Mouse (Mus musculus): ENCODE measurements around the gene Zbtb22. TPM values are rescaled to one million over a fixed set of nuclear protein-coding genes. Genes with fewer than 3 reads are reported as not detected.
"Not testable (repeated sequence)": the region's sequence is repeated elsewhere in the genome, so short reads cannot be mapped to it uniquely, and the experiment has no call there.

Zbtb22 gene
- 1 to 10 TPM; 3.7 to 6.8 (median 4.8) TPM for polyA plus RNA-seq (2017; shearing (Covaris generic))

DNA sequence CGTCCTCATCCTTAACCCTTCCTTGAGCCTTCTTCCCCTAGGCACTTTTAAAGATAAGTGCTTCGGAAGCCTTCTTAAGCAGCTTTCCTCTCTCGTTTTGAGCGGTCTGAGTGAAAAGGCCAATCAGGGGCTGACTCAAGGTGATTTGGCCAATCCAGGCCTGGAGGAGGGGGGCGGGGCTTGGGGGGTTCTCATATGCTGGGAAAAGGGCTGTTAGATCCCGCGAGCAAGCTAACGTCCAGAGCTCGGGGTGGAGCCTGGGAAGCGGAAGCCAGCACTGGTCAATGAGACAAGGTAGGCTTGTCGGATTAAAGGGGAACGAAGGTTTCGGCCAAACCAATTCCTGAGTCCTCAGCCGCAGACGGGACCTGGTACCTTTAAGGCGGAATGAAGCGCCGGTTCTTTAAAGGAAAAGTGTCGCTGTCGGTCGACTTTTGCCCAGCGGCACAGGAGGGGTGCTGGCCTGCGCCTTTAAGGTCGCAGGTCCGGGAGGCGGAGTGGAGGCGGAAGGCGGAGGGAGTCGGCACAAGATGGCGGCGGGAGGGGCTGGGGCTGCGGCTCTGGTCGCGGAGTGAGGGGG lies at the start of gene Zbtb22, which contains the start of gene Tapbp:
Gene Zbtb22, plus strand, starts transcription at position 234 of the 580 bp plus-strand sequence.
Gene Tapbp, plus strand, starts transcription at position 229 of the 580 bp plus-strand sequence.
- peak; percentile 70 for ATAC-seq

DNA sequence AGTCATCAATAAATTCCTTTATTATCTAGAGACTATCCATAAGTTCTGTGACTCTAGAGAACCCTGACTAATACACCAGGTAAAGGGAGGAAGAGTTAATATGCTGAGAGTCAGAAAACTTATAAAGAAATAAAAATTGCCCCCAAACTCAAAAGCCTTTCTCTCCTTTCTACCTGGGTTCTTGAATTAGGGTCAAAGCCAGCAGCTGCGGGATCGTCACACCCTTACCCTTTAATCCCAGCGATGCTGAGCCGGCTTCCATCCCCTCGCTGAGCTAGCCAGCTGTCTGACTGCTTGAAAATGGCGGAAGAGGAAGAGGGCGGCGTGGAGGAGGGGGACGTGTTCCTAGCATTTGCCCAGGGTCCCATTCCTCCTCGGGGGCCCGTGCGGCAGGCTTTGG lies 42.2 kb upstream of the Zbtb22 start, which contains the start of gene Gm7029:
Gene Gm7029, plus strand, starts transcription at position 301 of the 400 bp plus-strand sequence.
- not testable (repeated sequence) for ATAC-seq

DNA sequence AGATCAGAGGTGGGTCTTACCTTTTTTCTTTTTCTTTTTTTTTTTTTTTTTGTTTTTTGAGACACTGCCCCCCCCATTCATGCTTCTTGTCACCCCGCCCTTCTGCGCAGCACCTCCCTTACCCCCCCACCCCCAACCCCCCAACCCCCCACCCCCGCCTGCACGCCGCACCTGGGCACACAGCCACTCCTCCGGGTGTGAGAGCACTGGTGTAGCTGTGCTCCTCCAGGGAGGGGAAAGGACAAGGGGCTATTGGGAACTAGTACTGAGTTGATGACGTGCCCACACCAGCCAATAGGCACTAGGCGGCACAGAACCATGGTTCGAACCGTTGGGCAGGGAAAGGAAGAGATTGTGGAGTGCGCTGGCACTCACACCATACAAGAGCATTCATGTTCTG lies 41.3 kb upstream of the Zbtb22 start:
- no peak for ATAC-seq

- not testable (repeated sequence) for ATAC-seq
Observed at GRCm38 (mm10) chr17:33875797-33876196, 39.9 kb upstream of the Zbtb22 start.

DNA sequence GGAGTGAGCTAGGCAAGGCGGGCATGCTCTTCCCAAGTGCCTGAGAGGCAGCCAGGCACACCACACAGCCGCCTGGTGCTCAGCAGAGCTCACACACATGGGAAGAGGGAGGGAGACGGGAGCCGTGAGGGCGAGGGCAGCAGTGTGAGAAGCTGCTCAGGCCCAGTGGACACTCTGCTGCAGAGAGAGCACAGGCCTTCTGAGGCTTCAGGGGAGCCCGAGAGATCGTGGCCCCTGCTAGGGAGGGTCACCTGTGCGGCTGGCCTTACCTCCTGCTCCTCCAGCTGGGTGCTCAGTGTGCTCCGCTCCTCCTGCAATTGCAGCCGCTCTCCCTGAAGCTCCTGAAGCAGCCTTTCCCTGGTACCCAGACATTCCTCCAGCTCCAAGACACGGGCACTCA lies 31.4 kb upstream of the Zbtb22 start:
- ATAC-seq: not testable (repeated sequence)

GRCm38 (mm10) chr17:33887802-33888201 lies 27.9 kb upstream of the Zbtb22 start:
- not testable (repeated sequence) for ATAC-seq

DNA sequence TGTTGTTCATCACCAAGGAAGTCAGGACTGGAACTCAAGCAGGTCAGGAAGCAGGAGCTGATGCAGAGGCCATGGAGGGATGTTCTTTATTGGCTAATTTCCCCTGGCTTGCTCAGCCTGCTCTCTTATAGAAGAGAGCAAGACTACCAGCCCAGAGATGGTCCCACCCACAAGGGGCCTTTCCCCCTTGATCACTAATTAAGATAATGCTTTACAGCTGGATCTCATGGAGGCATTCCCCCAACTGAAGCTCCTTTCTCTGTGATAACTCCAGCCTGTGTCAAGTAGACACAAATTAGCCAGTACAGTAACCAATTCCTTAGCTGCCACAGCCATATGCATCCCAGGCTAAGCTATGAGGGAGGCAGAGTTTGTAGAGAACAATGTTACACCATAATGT lies 27.5 kb upstream of the Zbtb22 start:
- not testable (repeated sequence) for ATAC-seq

- not testable (repeated sequence) for ATAC-seq
Observed at GRCm38 (mm10) chr17:33889941-33890532, 25.7 kb upstream of the Zbtb22 start.

GRCm38 (mm10) chr17:33890533-33891059 lies 25.1 kb upstream of the Zbtb22 start, which contains the start of gene Kifc1:
Kifc1 (minus strand) TSS chr17:33890661.
- ATAC-seq: peak; percentile 99

DNA sequence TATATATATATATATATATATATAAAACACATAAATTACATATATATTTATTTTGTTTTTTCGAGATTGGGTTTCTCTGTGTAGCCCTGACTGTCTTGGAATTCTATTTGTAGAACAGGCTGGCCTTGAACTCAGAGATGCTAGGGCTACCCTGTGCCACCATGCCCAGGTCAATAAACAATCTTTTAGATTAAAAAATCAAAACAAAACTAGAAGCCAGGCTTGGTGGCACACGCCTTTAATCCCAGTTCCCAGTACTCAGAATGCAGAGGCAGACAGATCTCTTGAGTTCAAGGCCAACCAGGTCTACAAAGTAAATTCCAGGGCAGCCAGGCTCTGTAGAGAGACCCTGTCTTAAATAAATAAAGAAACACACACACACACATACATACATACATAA lies 24.3 kb upstream of the Zbtb22 start:
- ATAC-seq: no peak

DNA sequence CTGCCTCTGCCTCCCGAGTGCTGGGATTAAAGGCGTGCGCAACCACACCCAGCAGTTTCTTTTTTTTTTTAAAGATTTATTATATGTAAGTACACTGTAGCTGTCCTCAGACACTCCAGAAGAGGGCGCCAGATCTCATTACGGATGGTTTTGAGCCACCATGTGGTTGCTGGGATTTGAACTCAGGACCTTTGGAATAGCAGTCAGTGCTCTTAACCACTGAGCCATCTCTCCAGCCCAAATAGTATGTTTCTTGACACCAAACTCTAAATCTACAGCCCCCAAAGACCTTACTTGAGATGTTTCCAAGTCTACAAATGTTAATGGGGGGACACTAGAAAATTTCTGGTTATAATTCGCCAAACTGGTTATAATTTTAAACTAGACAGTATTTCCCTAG lies 23.8 kb upstream of the Zbtb22 start:
- not testable (repeated sequence) for ATAC-seq

GRCm38 (mm10) chr17:33892429-33892828 lies 23.3 kb upstream of the Zbtb22 start:
- ATAC-seq: no peak

GRCm38 (mm10) chr17:33893011-33893410 lies 22.7 kb upstream of the Zbtb22 start:
- not testable (repeated sequence) for ATAC-seq

- ATAC-seq: peak; percentile 35
Observed at GRCm38 (mm10) chr17:33897114-33897794, 18.4 kb upstream of the Zbtb22 start.

DNA sequence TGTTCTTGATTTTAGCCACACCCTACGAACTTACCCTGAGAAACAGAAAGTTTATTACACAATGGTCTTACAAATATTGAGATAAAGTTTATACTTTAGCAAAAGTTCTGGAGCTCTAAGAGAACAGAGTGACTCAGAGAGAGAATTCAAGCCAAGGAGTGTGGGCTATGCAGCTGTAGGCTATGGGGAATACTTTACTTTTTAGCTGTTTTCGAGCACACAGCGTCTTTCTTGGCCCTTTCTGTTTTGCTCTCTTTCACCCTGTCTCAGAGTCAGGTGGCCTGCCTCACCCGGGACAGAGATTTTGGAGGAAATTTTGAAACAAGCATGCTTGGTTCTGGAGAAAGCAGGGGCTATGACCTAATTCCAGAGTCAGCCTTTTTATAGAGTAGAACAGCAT lies 17.5 kb upstream of the Zbtb22 start:
- ATAC-seq: not testable (repeated sequence)

DNA sequence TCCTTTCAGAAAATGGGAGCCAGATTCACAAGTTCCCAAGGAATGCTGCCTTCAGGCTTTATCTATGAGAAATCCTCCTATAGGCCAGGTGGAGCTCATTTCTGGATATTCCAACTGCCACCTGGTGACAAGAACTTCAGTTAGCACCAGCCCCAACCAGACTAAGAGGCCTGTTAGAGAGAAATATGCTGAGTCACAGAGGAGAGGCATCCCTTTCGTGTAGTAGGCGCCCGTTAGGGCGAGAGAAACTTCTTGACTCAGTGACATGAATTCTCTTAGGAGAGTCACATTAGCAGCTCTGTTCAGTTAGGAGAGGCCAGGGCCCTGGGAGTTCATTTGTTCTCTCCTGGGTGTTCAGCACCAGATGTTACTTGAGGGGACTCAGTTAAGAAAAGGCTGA lies 16.1 kb upstream of the Zbtb22 start:
- ATAC-seq: no peak

DNA sequence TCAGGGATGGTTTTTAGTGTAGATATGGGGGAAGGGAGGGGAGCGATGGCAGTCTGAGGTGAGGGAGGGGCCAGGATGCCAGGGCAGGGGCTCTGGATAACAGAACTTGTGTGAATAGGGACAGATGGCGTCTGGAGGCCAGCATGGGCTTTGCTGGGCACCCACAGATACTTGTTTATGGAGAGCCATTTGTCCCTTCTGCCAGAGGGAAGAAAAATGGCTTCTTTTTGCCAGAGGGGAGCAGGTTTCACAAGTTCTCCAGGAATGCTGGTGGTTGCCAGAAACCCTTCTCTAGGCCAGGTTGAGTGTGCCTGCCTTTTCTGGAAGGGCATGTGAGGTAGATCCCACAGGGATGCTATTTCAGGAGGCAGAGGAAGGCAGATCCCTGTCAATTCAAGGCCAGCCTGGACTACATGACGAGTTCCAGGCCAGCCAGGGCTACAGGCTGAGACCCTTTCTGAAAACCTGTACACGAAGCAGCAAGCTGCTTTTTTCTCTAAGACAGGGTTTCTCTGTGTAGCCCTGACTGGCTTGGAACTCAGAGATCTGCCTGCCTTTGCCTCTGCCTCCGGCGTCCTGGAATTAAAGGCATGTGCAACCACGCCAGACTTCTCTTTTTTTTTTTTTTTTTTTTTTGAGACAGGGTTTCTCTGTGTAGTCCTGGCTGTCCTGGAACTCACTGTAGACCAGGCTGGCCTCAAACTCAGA lies 15.3 kb upstream of the Zbtb22 start:
- ATAC-seq: no peak

DNA sequence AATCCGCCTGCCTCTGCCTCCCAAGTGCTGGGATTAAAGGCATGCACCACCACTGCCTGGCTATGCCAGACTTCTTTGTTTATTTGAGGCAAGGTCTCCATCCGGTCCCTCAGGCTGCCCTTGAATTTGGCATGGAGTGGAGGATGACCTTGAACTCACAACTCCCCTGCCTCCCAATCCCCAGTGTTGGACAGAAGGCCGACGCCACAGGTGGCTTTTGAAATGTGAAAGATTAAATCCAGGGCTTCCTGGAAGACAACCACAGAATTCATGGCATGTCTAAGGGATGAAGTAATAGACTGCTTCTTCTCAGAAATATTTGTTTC lies 14.8 kb upstream of the Zbtb22 start:
- ATAC-seq: no peak

- ATAC-seq: no peak
Observed at GRCm38 (mm10) chr17:33901653-33902052, 14.1 kb upstream of the Zbtb22 start.

GRCm38 (mm10) chr17:33902079-33902478 lies 13.6 kb upstream of the Zbtb22 start:
- ATAC-seq: no peak

DNA sequence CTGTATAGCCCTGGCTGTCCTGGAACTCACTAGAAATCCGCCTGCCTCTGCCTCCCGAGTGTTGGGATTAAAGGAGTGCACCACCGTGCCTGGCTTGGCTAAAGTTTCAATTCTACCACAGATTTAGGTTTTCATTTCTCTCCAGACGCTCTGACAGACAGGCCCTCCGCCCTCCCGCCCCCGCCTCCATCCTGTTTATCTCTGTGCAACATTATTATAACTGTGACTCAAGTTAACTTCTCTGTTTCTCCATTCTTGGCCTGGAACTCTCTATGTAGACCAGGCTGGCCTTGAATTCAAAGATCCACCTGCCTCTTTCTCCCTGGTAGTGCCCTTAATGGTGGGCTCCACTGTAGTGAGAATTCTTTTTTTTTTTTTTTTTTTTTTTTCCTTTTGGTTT lies 13.2 kb upstream of the Zbtb22 start:
- ATAC-seq: peak; percentile 56

DNA sequence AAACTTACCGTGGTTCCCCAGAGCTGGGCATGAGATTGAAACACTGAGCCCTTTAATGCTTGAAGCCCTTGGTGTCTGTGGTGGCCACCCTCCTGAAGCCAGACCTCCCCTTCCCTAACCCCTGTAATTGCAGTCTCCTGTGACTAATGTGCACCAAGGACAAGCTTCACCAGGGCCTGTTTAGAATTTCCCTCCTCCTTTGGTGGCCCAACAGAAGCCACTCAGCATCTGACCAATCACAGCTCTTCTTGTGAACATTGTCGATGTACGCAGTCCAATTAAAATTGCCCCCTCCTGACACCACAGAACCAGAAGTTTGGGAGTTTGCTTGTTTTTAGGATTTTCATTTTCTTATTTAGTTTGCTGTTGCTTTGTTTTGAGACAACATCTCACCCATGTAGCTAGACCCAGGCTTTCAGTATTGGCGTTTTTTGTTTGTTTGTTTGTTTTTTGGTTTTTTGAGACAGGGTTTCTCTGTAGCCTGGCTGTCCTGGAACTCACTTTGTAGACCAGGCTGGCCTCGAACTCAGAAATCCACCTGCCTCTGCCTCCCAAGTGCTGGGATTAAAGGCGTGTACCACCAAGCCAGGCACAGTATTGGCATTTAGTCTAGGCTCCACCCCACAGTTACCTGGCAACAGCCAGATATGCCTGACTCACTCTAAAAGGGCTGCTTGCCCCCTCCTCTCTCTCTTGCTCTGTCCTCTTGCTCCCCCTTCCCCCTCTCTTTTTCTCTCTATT lies 11.6 kb upstream of the Zbtb22 start:
- not testable (repeated sequence) for ATAC-seq

Data from inflammation-experienced regulatory T-cells, adult 6 months (primary cell).